Comparison of ENCODE assay signal across 21 mouse cellular contexts in the genomic region with DNA sequence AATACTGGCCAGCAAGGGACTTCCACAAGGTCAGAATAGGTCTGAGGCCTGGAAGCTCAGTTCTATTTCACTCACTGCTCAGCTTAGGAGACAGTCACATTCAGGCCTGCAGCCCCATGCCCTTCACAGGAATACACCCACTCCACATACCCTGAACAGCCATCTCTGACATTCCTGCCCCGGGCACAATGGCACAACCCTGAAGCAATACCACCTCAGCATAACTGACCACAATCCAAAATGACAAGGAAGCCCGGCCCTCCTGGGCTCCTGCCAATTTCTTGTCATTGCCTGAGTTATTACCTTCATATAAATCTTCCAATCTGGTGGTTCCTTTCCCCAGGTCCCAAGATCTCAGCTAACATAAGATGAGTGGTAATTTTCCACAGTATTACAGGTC. TPM values are rescaled to one million over a fixed set of nuclear protein-coding genes. Genes with fewer than 3 reads are reported as not detected.
DNase-seq lines count a peak whose midpoint lies in the region; ATAC-seq and TF ChIP-seq lines count a peak whose summit lies in the region.
"Had no signal": no experiment of that assay in that cellular context is flagged by ENCODE, and none has a peak within 500 bp of the region (broad histone marks: within the 10 kb centered on the region; RNA-seq: fewer than 3 reads in every experiment).

No protein-coding gene starts in this region.

- H3K27me3 ChIP-seq in kidney, embryonic 15.5 days, result no peaks in the 10 kb centered on the region
- H3K27me3 ChIP-seq in Patski, result no peaks in the 10 kb centered on the region
- H3K27me3 ChIP-seq in kidney, adult 2 months (replicated peaks; ENCODE audit: control insufficient read depth, insufficient read depth, low read length), result no peaks in the 10 kb centered on the region
- H3K27me3 ChIP-seq in forebrain, postnatal 0 days (ENCODE audit: insufficient read depth, low read length), result no peaks in the 10 kb centered on the region
- H3K27me3 ChIP-seq: forebrain, embryonic 13.5 days; heart, embryonic 12.5 days; limb, embryonic 13.5 days had no signal

- no peak overlapping the region for H3K4me3 ChIP-seq in kidney, embryonic 15.5 days (replicated peaks)
- H3K4me3 ChIP-seq in kidney, adult 2 months (ENCODE audit: insufficient read depth, low read depth, low read length), result no peak overlapping the region
- H3K4me3 ChIP-seq in forebrain, postnatal 0 days (ENCODE audit: low read depth, low read length), result no peak overlapping the region
- H3K4me3 ChIP-seq: forebrain, embryonic 13.5 days; heart, embryonic 12.5 days; limb, embryonic 13.5 days had no signal

- in situ Hi-C loops in Patski (cut with MboI; ENCODE audit: low pct_unique_long_range_greater_than_20kb), result no loop called here

- H3K4me1 ChIP-seq in kidney, embryonic 15.5 days, result no peaks in the 10 kb centered on the region
- no peaks in the 10 kb centered on the region; the same call in 1 of the 2 replicates for H3K4me1 ChIP-seq in kidney, adult 2 months (ENCODE audit: control insufficient read depth, insufficient read depth, low read length)
- no peaks in the 10 kb centered on the region for H3K4me1 ChIP-seq in forebrain, postnatal 0 days (ENCODE audit: insufficient read depth)
- H3K4me1 ChIP-seq: forebrain, embryonic 13.5 days; heart, embryonic 12.5 days; limb, embryonic 13.5 days had no signal

- TF ChIP-seq CTCF in Patski (IDR thresholded peaks at IDR 0.05), result no peak
- TF ChIP-seq CTCF in kidney, adult 2 months (conservative IDR thresholded peaks at IDR 0.05; ENCODE audit: insufficient read depth, insufficient read length, low read depth, low read length), result no peak
- no peak for TF ChIP-seq CTCF in forebrain, postnatal 0 days (IDR thresholded peaks at IDR 0.05; ENCODE audit: low read depth)

- DNase-seq in kidney, adult 18-20 months, result peak; percentile 79
- peak; percentile 28 for DNase-seq in Patski (ENCODE audit: low read depth, low spot score)
- peak; percentile 91 for DNase-seq in kidney, adult 2 months
- DNase-seq in kidney, postnatal 36 days, result peak; percentile 75 to 80
- DNase-seq in right cerebral cortex, postnatal 14 days, result no peak
- no peak for DNase-seq in forebrain, postnatal 0 days
- DNase-seq: right cerebral cortex, adult 18-20 months had no signal

- no peak overlapping the region for H3K9ac ChIP-seq in kidney, embryonic 15.5 days
- no peak overlapping the region for H3K9ac ChIP-seq in forebrain, postnatal 0 days
- H3K9ac ChIP-seq: forebrain, embryonic 13.5 days; heart, embryonic 12.5 days; limb, embryonic 13.5 days; liver, embryonic 14.5 days had no signal

- no peak overlapping the region for H3K27ac ChIP-seq in kidney, embryonic 15.5 days
- H3K27ac ChIP-seq in kidney, adult 2 months (ENCODE audit: insufficient read depth, low read depth, low read length), result peak overlapping the region; percentile 9
- H3K27ac ChIP-seq in forebrain, postnatal 0 days (ENCODE audit: low read depth, low read length), result no peak overlapping the region
- H3K27ac ChIP-seq: forebrain, embryonic 13.5 days; limb, embryonic 13.5 days; liver, embryonic 14.5 days had no signal

- no peaks in the 10 kb centered on the region for H3K36me3 ChIP-seq in kidney, embryonic 15.5 days
- H3K36me3 ChIP-seq in kidney, adult 2 months (ENCODE audit: control insufficient read depth, insufficient read depth, low read length), result no peaks in the 10 kb centered on the region
- no peaks in the 10 kb centered on the region for H3K36me3 ChIP-seq in forebrain, postnatal 0 days (ENCODE audit: insufficient read depth)
- H3K36me3 ChIP-seq: G1E; heart, embryonic 12.5 days; limb, embryonic 13.5 days had no signal

- no peaks in the 10 kb centered on the region for H3K9me3 ChIP-seq in kidney, embryonic 15.5 days (replicated peaks)
- no peaks in the 10 kb centered on the region for H3K9me3 ChIP-seq in forebrain, postnatal 0 days (ENCODE audit: low read length)

- WGBS in kidney, embryonic 15.5 days, result 71% methylated on average over 2 of the region's 2 CpGs
- WGBS in kidney, adult 2 months, result 26% methylated on average over 2 of the region's 2 CpGs
- 84% methylated on average over 2 of the region's 2 CpGs for WGBS in forebrain, postnatal 0 days

- POLR2A ChIA-PET in Patski (lab: Charles Lee), result no interaction called here

- no peak overlapping the region for H3K4me2 ChIP-seq in kidney, embryonic 15.5 days
- H3K4me2 ChIP-seq in forebrain, postnatal 0 days (ENCODE audit: low read depth), result no peak overlapping the region
- H3K4me2 ChIP-seq: forebrain, embryonic 13.5 days; heart, embryonic 12.5 days; limb, embryonic 13.5 days had no signal

- ATAC-seq in kidney, embryonic 15.5 days (replicated peaks; ENCODE audit: low FRiP score), result no peak
- peak; percentile 80 for ATAC-seq in Patski
- ATAC-seq in forebrain, postnatal 0 days, result no peak
- no peak for ATAC-seq in megakaryocyte, adult 5-6 weeks (ENCODE audit: poor library complexity, severe bottlenecking)
- ATAC-seq: CD4-positive, CD25-positive, alpha-beta regulatory T cell, adult 4 months; forebrain, embryonic 13.5 days; lung, postnatal 0 days had no signal

- no peak for TF ChIP-seq POLR2A in kidney, adult 2 months (IDR thresholded peaks at IDR 0.05; ENCODE audit: low read depth, low read length)

- CTCF ChIA-PET in Patski (lab: Charles Lee), result interaction anchor here (1.6 kb wide), 1 partner anchor 32 kb away, joined by 5 read pairs; no protein-coding TSS in a partner anchor

RNA-seq across cellular contexts. Expression of gene Sult1c2, which starts 28.3 kb away (rescaled TPM):
- polyA plus RNA-seq in kidney, embryonic 15.5 days (2015; fragmentation: Nextera tagmentation; extraction: Ambion mirVana), result 1.4 TPM in 2 replicates
- polyA plus RNA-seq in Patski (2021), result 15.0 TPM
- polyA plus RNA-seq in kidney, adult 2 months (2012; rRNA removed), result 77.9 and 94.0 TPM in 2 replicates
- not detected in 2 replicates for total RNA-seq in forebrain, postnatal 0 days (2014; rRNA removed)
- not detected in 2 replicates for polyA plus RNA-seq in forebrain, postnatal 0 days (2015; fragmentation: Nextera tagmentation; extraction: Ambion mirVana)
- not detected in 2 replicates for total RNA-seq in megakaryocyte, adult 5-6 weeks (2015)
- not detected in 2 replicates for total RNA-seq in megakaryocyte, adult 5-6 weeks (2017)
- total RNA-seq: gastrocnemius, postnatal 4 days; layer of hippocampus, adult 8-10 months; left cerebral cortex, adult 8-10 months; megakaryocyte-erythroid progenitor cell, adult 5-6 weeks; midbrain, postnatal 0 days had no signal
- polyA plus RNA-seq: CD4-positive, CD25-positive, alpha-beta regulatory T cell, adult 4 months; forebrain, embryonic 13.5 days; G1E; heart, embryonic 12.5 days; limb, embryonic 13.5 days; liver, embryonic 14.5 days; lung, postnatal 0 days; midbrain, postnatal 0 days had no signal

Comparison
In these comparisons a context has a peak if more than half of its experiments do, and no peak if none do; other contexts are left out.
1. DNase-seq: peak in kidney, adult 18-20 months (single experiment), Patski (single experiment), kidney, adult 2 months (single experiment) and kidney, postnatal 36 days (2 of 2); none in right cerebral cortex, postnatal 14 days (single experiment) and forebrain, postnatal 0 days (single experiment).